Mouse (Mus musculus): Measurements from ENCODE around the gene Rpl35.

The Rpl35 gene

GRCm38 (mm10) chr2:39005574-39006079 is at the start of gene Rpl35:
Gene Rpl35, minus strand, starts transcription at chr2:39005624.
- DNase-seq: peak; percentile 77

GRCm38 (mm10) chr2:39048515-39048914 is 43.1 kb upstream of the Rpl35 start:
- no peak for DNase-seq

- peak; percentile 46 for DNase-seq
Observed at GRCm38 (mm10) chr2:39040215-39040614, 34.8 kb upstream of the Rpl35 start.

GRCm38 (mm10) chr2:39031611-39032010 is 26.2 kb upstream of the Rpl35 start:
- DNase-seq: no peak

- no peak for DNase-seq
Observed at GRCm38 (mm10) chr2:39020004-39020403, 14.6 kb upstream of the Rpl35 start.

GRCm38 (mm10) chr2:39016581-39016980 is 11.2 kb upstream of the Rpl35 start:
- no peak for DNase-seq

- peak; percentile 84 for DNase-seq
Observed at GRCm38 (mm10) chr2:39012768-39013279, 7.4 kb upstream of the Rpl35 start.

- peak; percentile 83 for DNase-seq
Observed at GRCm38 (mm10) chr2:39011971-39012370, 6.5 kb upstream of the Rpl35 start.

- peak; percentile 94 for DNase-seq
Observed at GRCm38 (mm10) chr2:39011264-39011663, 5.8 kb upstream of the Rpl35 start.

GRCm38 (mm10) chr2:39010144-39010543 is 4.7 kb upstream of the Rpl35 start:
- peak; percentile 87 for DNase-seq

GRCm38 (mm10) chr2:39008954-39009365 is 3.5 kb upstream of the Rpl35 start:
- peak; percentile 93 for DNase-seq

GRCm38 (mm10) chr2:39008350-39008851 is 3.0 kb upstream of the Rpl35 start:
- no peak for DNase-seq

- peak; percentile 99 for DNase-seq
Observed at GRCm38 (mm10) chr2:39007865-39008264, 2.4 kb upstream of the Rpl35 start.

GRCm38 (mm10) chr2:39006149-39006730 is 816 bp upstream of the Rpl35 start:
- DNase-seq: peak; percentile 90

- DNase-seq: peak; percentile 99
Observed at GRCm38 (mm10) chr2:39004880-39005435, 466 bp downstream of the Rpl35 start, which contains the start of gene Arpc5l. Gene Arpc5l, plus strand, starts transcription at chr2:39005348.

GRCm38 (mm10) chr2:39004372-39004771 is 1.1 kb downstream of the Rpl35 start:
- no peak for DNase-seq

- peak; percentile 78 for DNase-seq
Observed at GRCm38 (mm10) chr2:39003512-39003911, 1.9 kb downstream of the Rpl35 start.

GRCm38 (mm10) chr2:39003106-39003505 is 2.3 kb downstream of the Rpl35 start:
- DNase-seq: no peak

- peak; percentile 79 for DNase-seq
Observed at GRCm38 (mm10) chr2:39001866-39002265, 3.6 kb downstream of the Rpl35 start.

- DNase-seq: peak; percentile 86
Observed at GRCm38 (mm10) chr2:39000587-39000919, 4.9 kb downstream of the Rpl35 start.

GRCm38 (mm10) chr2:38999910-39000586 is 5.4 kb downstream of the Rpl35 start:
- DNase-seq: peak; percentile 89

GRCm38 (mm10) chr2:38999381-38999780 is 6.0 kb downstream of the Rpl35 start:
- no peak for DNase-seq
